Mouse (Mus musculus): ENCODE data around the gene Uba52. TPM values are rescaled to one million over a fixed set of nuclear protein-coding genes. Genes with fewer than 3 reads are reported as not detected.

Uba52 gene
- polyA plus RNA-seq, 1 experiment from 2014 or later = 920 TPM

- Histone ChIP-seq H3K4me3 (peak overlapping the region; percentile 32), H3K9ac (peak overlapping the region; percentile 37; the same call in 1 of the 2 replicates), H3K36me3 (ENCODE audit: poor library complexity, severe bottlenecking) (no peaks in the 10 kb centered on the region), H3K27ac (no peak overlapping the region), H3K27me3 (peaks cover 98% of the 10 kb centered on the region), H3K4me1 (peaks cover 48% of the 10 kb centered on the region), H3K4me2 (peak overlapping the region; percentile 72), H3K9me3 (replicated peaks) (no peaks in the 10 kb centered on the region)
- ATAC-seq = no peak; the same call in 1 of the 2 replicates
- WGBS = 2% methylated on average over 49 of the region's 55 CpGs
Measured at GRCm38 (mm10) chr8:70487993-70488796, 22.4 kb downstream of the Uba52 start.

- no peaks in the 10 kb centered on the region for H3K9me3 ChIP-seq (replicated peaks)
Measured at GRCm38 (mm10) chr8:70486941-70487520, 23.6 kb downstream of the Uba52 start, which contains the start of gene Tmem59l. TSS of gene Tmem59l (minus strand) at chr8:70487358.

GRCm38 (mm10) chr8:70486191-70486681 is 24.4 kb downstream of the Uba52 start:
- Histone ChIP-seq H3K4me3 (peak overlapping the region; percentile 51), H3K9ac (peak overlapping the region; percentile 75; the same call in 1 of the 2 replicates), H3K27me3 (peaks cover 90% of the 10 kb centered on the region), H3K4me1 (peaks cover 35% of the 10 kb centered on the region), H3K4me2 (peak overlapping the region; percentile 72), H3K36me3 (ENCODE audit: poor library complexity, severe bottlenecking) (no peaks in the 10 kb centered on the region), H3K9me3 (replicated peaks) (no peaks in the 10 kb centered on the region), H3K27ac (no peak overlapping the region)
- ATAC-seq = no peak
- WGBS = 47% methylated on average over 7 of the region's 7 CpGs

More at GRCm38 (mm10) chr8:70486941-70487520, 23.6 kb downstream of the Uba52 start, which contains the start of gene Tmem59l:
- H3K27me3 ChIP-seq = peaks cover 95% of the 10 kb centered on the region
- no peaks in the 10 kb centered on the region for H3K36me3 ChIP-seq (ENCODE audit: poor library complexity, severe bottlenecking)
- peak within 1 kb of the TSS; percentile 51 for H3K4me3 ChIP-seq
- peaks cover 38% of the 10 kb centered on the region for H3K4me1 ChIP-seq
- peak; percentile 73 for ATAC-seq
- peak within 1 kb of the TSS; percentile 72 for H3K4me2 ChIP-seq
- no peak within 1 kb of the TSS for H3K27ac ChIP-seq
- 3% methylated on average over 32 of the region's 33 CpGs for WGBS
- peak within 1 kb of the TSS; percentile 75 for H3K9ac ChIP-seq

- Histone ChIP-seq H3K4me3 (no peak overlapping the region), H3K27me3 (peaks cover 77% of the 10 kb centered on the region), H3K4me1 (peaks cover 10% of the 10 kb centered on the region; the same call in 1 of the 2 replicates), H3K4me2 (no peak overlapping the region), H3K27ac (no peak overlapping the region), H3K9me3 (replicated peaks) (no peaks in the 10 kb centered on the region), H3K36me3 (ENCODE audit: poor library complexity, severe bottlenecking) (no peaks in the 10 kb centered on the region), H3K9ac (no peak overlapping the region)
- WGBS = 58% methylated on average over 2 of the region's 2 CpGs
- no peak for ATAC-seq
Measured at GRCm38 (mm10) chr8:70482943-70483342, 27.7 kb downstream of the Uba52 start.

GRCm38 (mm10) chr8:70481908-70482307 is 28.7 kb downstream of the Uba52 start:
- Histone ChIP-seq H3K4me3 (no peak overlapping the region), H3K27me3 (peaks cover 75% of the 10 kb centered on the region), H3K9me3 (replicated peaks) (no peaks in the 10 kb centered on the region), H3K36me3 (ENCODE audit: poor library complexity, severe bottlenecking) (no peaks in the 10 kb centered on the region), H3K9ac (no peak overlapping the region), H3K4me1 (peaks cover 5% of the 10 kb centered on the region; the same call in 1 of the 2 replicates), H3K27ac (no peak overlapping the region), H3K4me2 (no peak overlapping the region)
- 81% methylated on average over 3 of the region's 3 CpGs for WGBS
- no peak for ATAC-seq

GRCm38 (mm10) chr8:70477269-70477982 is 33.2 kb downstream of the Uba52 start:
- peak; percentile 52 for ATAC-seq
- no peak overlapping the region for H3K27ac ChIP-seq
- no peak overlapping the region for H3K9ac ChIP-seq
- H3K36me3 ChIP-seq (ENCODE audit: poor library complexity, severe bottlenecking) = 0 out of 2 replicates have a peak, but pooled peaks cover 3% of the 10 kb centered on the region
- no peaks in the 10 kb centered on the region for H3K9me3 ChIP-seq (replicated peaks)
- peak overlapping the region; percentile 68 for H3K4me3 ChIP-seq
- WGBS = 2% methylated on average over 21 of the region's 21 CpGs
- peaks cover 31% of the 10 kb centered on the region for H3K27me3 ChIP-seq
- peaks cover 7% of the 10 kb centered on the region for H3K4me1 ChIP-seq
- peak overlapping the region; percentile 77 for H3K4me2 ChIP-seq

GRCm38 (mm10) chr8:70476333-70477268 is 34.0 kb downstream of the Uba52 start, which contains the start of gene Klhl26:
TSS of gene Klhl26 (minus strand) at chr8:70476968.
- peak within 1 kb of the TSS; percentile 84 for H3K9ac ChIP-seq
- peak within 1 kb of the TSS; percentile 77 for H3K4me2 ChIP-seq
- under 1% methylated on average over 53 of the region's 53 CpGs for WGBS
- no peak within 1 kb of the TSS for H3K27ac ChIP-seq
- peak; percentile 90 for ATAC-seq
- 0 out of 2 replicates have a peak, but pooled peaks cover 3% of the 10 kb centered on the region for H3K36me3 ChIP-seq (ENCODE audit: poor library complexity, severe bottlenecking)
- H3K27me3 ChIP-seq = peaks cover 27% of the 10 kb centered on the region
- H3K9me3 ChIP-seq (replicated peaks) = no peaks in the 10 kb centered on the region
- peaks cover 7% of the 10 kb centered on the region for H3K4me1 ChIP-seq
- H3K4me3 ChIP-seq = peak within 1 kb of the TSS; percentile 68

- 92% methylated on average over 7 of the region's 7 CpGs for WGBS
- ATAC-seq = no peak
Measured at GRCm38 (mm10) chr8:70471856-70472255, 38.7 kb downstream of the Uba52 start.

GRCm38 (mm10) chr8:70469938-70470337 is 40.7 kb downstream of the Uba52 start:
- Histone ChIP-seq H3K9me3 (replicated peaks) (no peaks in the 10 kb centered on the region), H3K4me2 (no peak overlapping the region)

More at GRCm38 (mm10) chr8:70471856-70472255, 38.7 kb downstream of the Uba52 start:
- Histone ChIP-seq H3K27me3 (no peaks in the 10 kb centered on the region), H3K4me3 (no peak overlapping the region), H3K27ac (no peak overlapping the region), H3K4me2 (no peak overlapping the region), H3K4me1 (peaks cover 7% of the 10 kb centered on the region), H3K9me3 (replicated peaks) (no peaks in the 10 kb centered on the region), H3K36me3 (ENCODE audit: poor library complexity, severe bottlenecking) (peaks cover 7% of the 10 kb centered on the region; the same call in 1 of the 2 replicates), H3K9ac (no peak overlapping the region)

GRCm38 (mm10) chr8:70469295-70469916 is 41.2 kb downstream of the Uba52 start:
- Histone ChIP-seq H3K36me3 (ENCODE audit: poor library complexity, severe bottlenecking) (peaks cover 9% of the 10 kb centered on the region; the same call in 1 of the 2 replicates), H3K9me3 (replicated peaks) (no peaks in the 10 kb centered on the region), H3K4me3 (no peak overlapping the region), H3K27me3 (no peaks in the 10 kb centered on the region), H3K9ac (no peak overlapping the region), H3K27ac (no peak overlapping the region), H3K4me2 (no peak overlapping the region), H3K4me1 (no peaks in the 10 kb centered on the region)
- WGBS = 56% methylated on average over 10 of the region's 10 CpGs
- ATAC-seq = no peak

More at GRCm38 (mm10) chr8:70469938-70470337, 40.7 kb downstream of the Uba52 start:
- Histone ChIP-seq H3K36me3 (ENCODE audit: poor library complexity, severe bottlenecking) (peaks cover 9% of the 10 kb centered on the region; the same call in 1 of the 2 replicates), H3K27me3 (no peaks in the 10 kb centered on the region), H3K4me3 (no peak overlapping the region), H3K9ac (no peak overlapping the region), H3K4me1 (no peaks in the 10 kb centered on the region), H3K27ac (no peak overlapping the region)
- WGBS = 60% methylated on average over 2 of the region's 2 CpGs
- ATAC-seq = no peak

Data from forebrain, embryonic 13.5 days (tissue).